Mouse (Mus musculus): Measurements from ENCODE around the gene Pank2. TPM values are rescaled to one million over a fixed set of nuclear protein-coding genes. Genes with fewer than 3 reads are reported as not detected.
"Not testable (repeated sequence)": the region's sequence is repeated elsewhere in the genome, so short reads cannot be mapped to it uniquely, and the experiment has no call there.

Pank2 gene
- polyA plus RNA-seq, 1 experiment from 2014 or later, result 15.6 TPM

GRCm38 (mm10) chr2:131301635-131302034 is 39.3 kb downstream of the Pank2 start:
- Histone ChIP-seq H3K4me3 (ENCODE audit: low read depth, low read length) (no peak overlapping the region), H3K36me3 (ENCODE audit: control insufficient read depth, insufficient read depth) (peaks cover 16% of the 10 kb centered on the region), H3K4me2 (ENCODE audit: low read depth, low read length) (no peak overlapping the region), H3K4me1 (ENCODE audit: control insufficient read depth, low read depth, low read length) (no peaks in the 10 kb centered on the region), H3K9ac (ENCODE audit: low read depth, low read length) (no peak overlapping the region), H3K9me3 (replicated peaks; ENCODE audit: control insufficient read depth, low read length) (no peaks in the 10 kb centered on the region), H3K27me3 (ENCODE audit: control insufficient read depth, insufficient read depth, low read depth, low read length) (no peaks in the 10 kb centered on the region), H3K27ac (ENCODE audit: low read length) (no peak overlapping the region)
- no peak for ATAC-seq (ENCODE audit: low read depth)

GRCm38 (mm10) chr2:131304497-131304896 is 42.2 kb downstream of the Pank2 start:
- H3K4me1 ChIP-seq (ENCODE audit: control insufficient read depth, low read depth, low read length), result no peaks in the 10 kb centered on the region
- H3K9me3 ChIP-seq (replicated peaks; ENCODE audit: control insufficient read depth, low read length), result no peaks in the 10 kb centered on the region
- no peak for ATAC-seq (ENCODE audit: low read depth)
- no peak overlapping the region for H3K4me3 ChIP-seq (ENCODE audit: low read depth, low read length)
- no peak overlapping the region for H3K27ac ChIP-seq (ENCODE audit: low read length)
- 80% methylated on average over 9 of the region's 9 CpGs for WGBS (ENCODE audit: insufficient replicate concordance)
- H3K9ac ChIP-seq (ENCODE audit: low read depth, low read length), result no peak overlapping the region
- H3K27me3 ChIP-seq (ENCODE audit: control insufficient read depth, insufficient read depth, low read depth, low read length), result no peaks in the 10 kb centered on the region
- H3K4me2 ChIP-seq (ENCODE audit: low read depth, low read length), result no peak overlapping the region
- no peaks in the 10 kb centered on the region; the same call in 1 of the 2 replicates for H3K36me3 ChIP-seq (ENCODE audit: control insufficient read depth, insufficient read depth)

GRCm38 (mm10) chr2:131305226-131305625 is 42.9 kb downstream of the Pank2 start:
- not testable (repeated sequence) for ATAC-seq (ENCODE audit: low read depth); H3K27ac ChIP-seq (ENCODE audit: low read length); H3K9ac ChIP-seq (ENCODE audit: low read depth, low read length); H3K4me3 ChIP-seq (ENCODE audit: low read depth, low read length); H3K9me3 ChIP-seq (replicated peaks; ENCODE audit: control insufficient read depth, low read length); H3K4me1 ChIP-seq (ENCODE audit: control insufficient read depth, low read depth, low read length); H3K27me3 ChIP-seq (ENCODE audit: control insufficient read depth, insufficient read depth, low read depth, low read length); H3K36me3 ChIP-seq (ENCODE audit: control insufficient read depth, insufficient read depth); H3K4me2 ChIP-seq (ENCODE audit: low read depth, low read length)
- WGBS (ENCODE audit: insufficient replicate concordance), result 71% methylated on average over 1 of the region's 1 CpGs

GRCm38 (mm10) chr2:131307391-131307790 is 45.1 kb downstream of the Pank2 start:
- Histone ChIP-seq H3K9ac (ENCODE audit: low read depth, low read length) (no peak overlapping the region), H3K27me3 (ENCODE audit: control insufficient read depth, insufficient read depth, low read depth, low read length) (no peaks in the 10 kb centered on the region), H3K9me3 (replicated peaks; ENCODE audit: control insufficient read depth, low read length) (no peaks in the 10 kb centered on the region), H3K4me2 (ENCODE audit: low read depth, low read length) (no peak overlapping the region), H3K27ac (ENCODE audit: low read length) (no peak overlapping the region), H3K4me3 (ENCODE audit: low read depth, low read length) (no peak overlapping the region), H3K36me3 (ENCODE audit: control insufficient read depth, insufficient read depth) (no peaks in the 10 kb centered on the region; the same call in 1 of the 2 replicates), H3K4me1 (ENCODE audit: control insufficient read depth, low read depth, low read length) (no peaks in the 10 kb centered on the region)
- no peak for ATAC-seq (ENCODE audit: low read depth)
- WGBS (ENCODE audit: insufficient replicate concordance), result 68% methylated on average over 5 of the region's 5 CpGs

- H3K4me2 ChIP-seq (ENCODE audit: low read depth, low read length), result no peak overlapping the region
- H3K36me3 ChIP-seq (ENCODE audit: control insufficient read depth, insufficient read depth), result no peaks in the 10 kb centered on the region; the same call in 1 of the 2 replicates
- no peaks in the 10 kb centered on the region for H3K27me3 ChIP-seq (ENCODE audit: control insufficient read depth, insufficient read depth, low read depth, low read length)
- WGBS (ENCODE audit: insufficient replicate concordance), result 63% methylated on average over 2 of the region's 2 CpGs
- H3K27ac ChIP-seq (ENCODE audit: low read length), result no peak overlapping the region
- no peak overlapping the region for H3K9ac ChIP-seq (ENCODE audit: low read depth, low read length)
- ATAC-seq (ENCODE audit: low read depth), result no peak
- H3K9me3 ChIP-seq (replicated peaks; ENCODE audit: control insufficient read depth, low read length), result no peaks in the 10 kb centered on the region
- no peak overlapping the region for H3K4me3 ChIP-seq (ENCODE audit: low read depth, low read length)
- H3K4me1 ChIP-seq (ENCODE audit: control insufficient read depth, low read depth, low read length), result no peaks in the 10 kb centered on the region
These were observed 45.5 kb downstream of the Pank2 start for GRCm38 (mm10) chr2:131307822-131308221.

- no peak for ATAC-seq (ENCODE audit: low read depth)
- Histone ChIP-seq H3K9ac (ENCODE audit: low read depth, low read length) (no peak overlapping the region), H3K27ac (ENCODE audit: low read length) (no peak overlapping the region), H3K9me3 (replicated peaks; ENCODE audit: control insufficient read depth, low read length) (no peaks in the 10 kb centered on the region), H3K36me3 (ENCODE audit: control insufficient read depth, insufficient read depth) (no peaks in the 10 kb centered on the region), H3K4me3 (ENCODE audit: low read depth, low read length) (no peak overlapping the region), H3K27me3 (ENCODE audit: control insufficient read depth, insufficient read depth, low read depth, low read length) (no peaks in the 10 kb centered on the region), H3K4me2 (ENCODE audit: low read depth, low read length) (no peak overlapping the region), H3K4me1 (ENCODE audit: control insufficient read depth, low read depth, low read length) (no peaks in the 10 kb centered on the region)
- 57% methylated on average over 6 of the region's 6 CpGs for WGBS (ENCODE audit: insufficient replicate concordance)
These were observed 47.0 kb downstream of the Pank2 start for GRCm38 (mm10) chr2:131309296-131309695.

GRCm38 (mm10) chr2:131316167-131316566 is 53.9 kb downstream of the Pank2 start:
- Histone ChIP-seq H3K9me3 (replicated peaks; ENCODE audit: control insufficient read depth, low read length) (no peaks in the 10 kb centered on the region), H3K4me2 (ENCODE audit: low read depth, low read length) (no peak overlapping the region), H3K27ac (ENCODE audit: low read length) (no peak overlapping the region), H3K9ac (ENCODE audit: low read depth, low read length) (no peak overlapping the region), H3K27me3 (ENCODE audit: control insufficient read depth, insufficient read depth, low read depth, low read length) (no peaks in the 10 kb centered on the region), H3K4me1 (ENCODE audit: control insufficient read depth, low read depth, low read length) (no peaks in the 10 kb centered on the region), H3K4me3 (ENCODE audit: low read depth, low read length) (no peak overlapping the region), H3K36me3 (ENCODE audit: control insufficient read depth, insufficient read depth) (no peaks in the 10 kb centered on the region)
- WGBS (ENCODE audit: insufficient replicate concordance), result 60% methylated on average over 2 of the region's 2 CpGs
- ATAC-seq (ENCODE audit: low read depth), result no peak

- Histone ChIP-seq H3K4me2 (ENCODE audit: low read depth, low read length) (no peak overlapping the region), H3K36me3 (ENCODE audit: control insufficient read depth, insufficient read depth) (no peaks in the 10 kb centered on the region), H3K4me3 (ENCODE audit: low read depth, low read length) (no peak overlapping the region), H3K9ac (ENCODE audit: low read depth, low read length) (no peak overlapping the region), H3K27me3 (ENCODE audit: control insufficient read depth, insufficient read depth, low read depth, low read length) (no peaks in the 10 kb centered on the region), H3K9me3 (replicated peaks; ENCODE audit: control insufficient read depth, low read length) (no peaks in the 10 kb centered on the region), H3K4me1 (ENCODE audit: control insufficient read depth, low read depth, low read length) (peaks cover 2% of the 10 kb centered on the region; the same call in 1 of the 2 replicates), H3K27ac (ENCODE audit: low read length) (no peak overlapping the region)
- 75% methylated on average over 6 of the region's 6 CpGs for WGBS (ENCODE audit: insufficient replicate concordance)
- no peak for ATAC-seq (ENCODE audit: low read depth)
These were observed 57.1 kb downstream of the Pank2 start for GRCm38 (mm10) chr2:131319401-131319800.

- H3K27me3 ChIP-seq (ENCODE audit: control insufficient read depth, insufficient read depth, low read depth, low read length); H3K36me3 ChIP-seq (ENCODE audit: control insufficient read depth, insufficient read depth); H3K9ac ChIP-seq (ENCODE audit: low read depth, low read length); ATAC-seq (ENCODE audit: low read depth); H3K9me3 ChIP-seq (replicated peaks; ENCODE audit: control insufficient read depth, low read length); H3K4me2 ChIP-seq (ENCODE audit: low read depth, low read length); H3K27ac ChIP-seq (ENCODE audit: low read length); H3K4me1 ChIP-seq (ENCODE audit: control insufficient read depth, low read depth, low read length); H3K4me3 ChIP-seq (ENCODE audit: low read depth, low read length): not testable (repeated sequence)
- WGBS (ENCODE audit: insufficient replicate concordance), result 17% methylated on average over 3 of the region's 3 CpGs
These were observed 58.9 kb downstream of the Pank2 start for GRCm38 (mm10) chr2:131321192-131321591.
